Mouse (Mus musculus) lung, adult 18-20 months (tissue): Measurements from ENCODE around the gene Fanca.
"Not testable (repeated sequence)": the region's sequence is repeated elsewhere in the genome, so short reads cannot be mapped to it uniquely, and the experiment has no call there.

Experiments used
- DNase-seq, 2 experiments: peaks; one replicate each; pipeline ENCODE4 v3.0.0; 2022; ENCODE audit warnings: mixed read lengths in 2 of 2

The Fanca gene

DNA sequence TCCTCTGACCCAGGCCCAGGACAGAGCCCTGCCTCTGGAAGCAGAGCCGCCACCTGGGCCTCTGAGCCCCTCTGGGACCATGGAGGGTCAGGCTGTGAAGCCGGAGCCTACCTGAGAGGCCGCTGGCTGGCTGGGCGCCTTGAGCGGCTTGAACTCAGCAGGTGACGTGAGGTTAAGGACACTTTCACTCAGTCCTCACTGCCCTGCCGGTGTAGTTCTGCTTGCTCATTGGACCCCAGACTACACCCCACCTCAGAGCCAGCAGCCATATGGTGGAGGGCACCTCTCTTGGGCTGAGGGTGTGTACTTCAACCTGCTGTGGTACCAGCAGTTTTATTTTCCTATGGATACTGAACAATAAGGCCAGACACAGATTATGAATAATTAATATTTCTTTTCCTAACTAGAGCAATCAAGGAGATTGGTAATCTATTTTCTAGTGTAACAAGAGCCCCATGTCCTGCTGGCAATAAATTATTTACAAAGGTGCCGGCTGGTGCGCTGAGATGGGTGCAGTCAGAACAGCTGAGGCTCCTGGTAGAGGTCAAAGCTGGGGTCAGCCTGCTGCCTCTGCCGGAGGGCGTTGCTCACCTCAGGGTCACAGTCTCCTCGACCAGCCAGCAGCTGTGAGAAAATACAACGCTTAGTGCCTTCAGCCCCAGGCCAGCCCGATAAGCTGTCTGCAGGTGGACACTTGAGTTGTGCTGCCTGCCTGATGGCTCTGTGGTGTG is 50.3 kb downstream of the Fanca start:
- DNase-seq: no peak

DNA sequence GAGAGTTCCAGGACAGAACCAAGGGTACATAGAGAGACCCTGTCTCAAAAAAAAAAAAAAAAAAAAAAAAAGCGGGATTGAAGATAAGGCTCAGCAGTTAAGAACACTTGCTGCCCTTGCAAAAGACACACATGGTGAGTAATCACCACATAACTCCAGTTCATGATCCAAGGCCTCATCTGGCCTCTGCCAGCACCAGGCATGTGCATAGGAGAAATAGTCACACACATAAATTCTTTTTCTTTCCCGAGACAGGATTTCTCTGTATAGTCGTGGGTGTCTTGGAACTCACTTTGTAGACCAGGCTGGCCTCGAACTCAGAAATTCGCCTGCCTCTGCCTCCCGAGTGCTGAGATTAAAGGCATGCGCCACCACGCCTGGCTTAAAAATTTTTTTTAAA is 60.8 kb downstream of the Fanca start:
- DNase-seq: not testable (repeated sequence)

DNA sequence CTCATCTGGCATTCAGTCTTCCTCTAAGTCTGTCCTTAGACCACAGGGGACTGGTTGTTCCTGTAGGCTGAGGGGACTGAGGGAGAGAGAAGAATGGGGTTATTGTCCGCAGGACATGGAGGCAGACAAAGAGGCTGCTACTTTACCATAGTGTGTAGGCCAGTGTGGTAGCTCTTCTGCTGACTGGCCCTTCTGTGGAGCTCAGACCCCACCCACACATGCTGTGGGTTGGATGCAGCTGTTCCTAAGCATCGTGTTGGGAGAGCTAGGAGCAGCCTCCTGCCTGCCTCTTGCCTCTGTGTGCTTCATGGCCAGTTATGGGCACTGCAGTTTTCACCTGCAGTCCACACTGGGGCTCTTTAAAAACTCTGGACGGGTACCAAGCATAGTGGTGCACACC is 61.3 kb downstream of the Fanca start:
- no peak for DNase-seq

DNA sequence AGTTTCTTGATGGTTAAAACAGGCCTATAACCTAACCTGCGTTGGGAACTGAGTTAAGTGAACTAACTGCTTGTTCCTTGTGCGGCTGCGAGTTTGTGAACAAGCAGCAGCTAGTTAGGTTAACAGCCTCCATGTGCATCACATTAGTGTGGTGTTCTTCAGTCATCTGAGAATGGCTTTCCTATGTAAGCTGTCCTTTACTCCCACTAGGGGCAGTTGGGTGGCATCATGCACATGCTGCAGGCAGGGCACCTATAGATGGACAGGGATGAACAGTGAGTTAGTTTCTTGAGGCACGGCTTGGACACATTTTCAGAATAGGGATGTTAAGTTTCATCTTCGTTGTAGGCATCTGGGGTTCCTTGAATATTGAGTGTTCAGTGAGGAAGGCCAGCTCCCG is 63.2 kb downstream of the Fanca start:
- DNase-seq: no peak

DNA sequence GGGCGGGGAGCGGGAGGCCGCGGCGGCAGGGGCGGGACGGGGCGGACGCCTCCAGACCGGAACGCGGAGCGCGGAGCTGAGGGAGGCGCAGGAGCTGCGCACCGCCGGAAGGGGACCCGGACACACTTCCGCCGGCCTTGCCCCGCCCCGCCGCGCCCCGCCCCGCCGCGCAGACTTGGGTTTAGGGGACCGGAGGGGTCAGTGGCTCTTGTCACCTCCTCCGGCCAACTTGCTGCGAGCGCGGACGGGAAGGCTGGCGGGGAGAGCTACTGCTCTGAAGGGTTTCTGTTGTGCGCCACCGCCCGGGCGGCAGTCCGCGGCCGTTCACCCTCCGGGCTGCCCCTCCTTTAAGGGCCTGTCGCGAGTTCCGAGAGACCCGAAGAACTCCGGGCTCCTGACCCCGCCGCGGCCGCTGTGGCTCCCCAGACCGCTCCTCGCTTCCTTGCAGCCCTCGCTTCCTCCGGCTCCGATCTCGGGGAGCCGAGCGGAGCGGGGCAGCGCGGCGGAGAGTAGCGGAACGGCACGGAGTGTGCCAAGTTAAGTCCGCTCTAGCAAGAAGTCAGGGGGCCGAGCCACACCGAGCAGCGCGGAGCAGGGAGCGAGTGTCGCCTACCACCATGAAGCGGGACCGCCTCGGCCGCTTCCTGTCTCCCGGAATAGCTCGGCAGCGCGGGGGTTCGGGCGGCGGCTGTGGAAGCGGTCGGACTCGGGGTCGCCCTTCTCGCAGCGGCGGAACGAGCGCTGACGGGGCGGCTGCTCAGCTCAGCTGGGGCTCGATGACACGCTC is 64.1 kb downstream of the Fanca start, which contains the start of the genes Zfp276 and Vps9d1:
Zfp276 (plus strand) TSS at position 97 of the 787 bp plus-strand sequence.
Vps9d1 (minus strand) TSS at position 250 of the 787 bp plus-strand sequence.
- DNase-seq: peak; percentile 82 to 84

DNA sequence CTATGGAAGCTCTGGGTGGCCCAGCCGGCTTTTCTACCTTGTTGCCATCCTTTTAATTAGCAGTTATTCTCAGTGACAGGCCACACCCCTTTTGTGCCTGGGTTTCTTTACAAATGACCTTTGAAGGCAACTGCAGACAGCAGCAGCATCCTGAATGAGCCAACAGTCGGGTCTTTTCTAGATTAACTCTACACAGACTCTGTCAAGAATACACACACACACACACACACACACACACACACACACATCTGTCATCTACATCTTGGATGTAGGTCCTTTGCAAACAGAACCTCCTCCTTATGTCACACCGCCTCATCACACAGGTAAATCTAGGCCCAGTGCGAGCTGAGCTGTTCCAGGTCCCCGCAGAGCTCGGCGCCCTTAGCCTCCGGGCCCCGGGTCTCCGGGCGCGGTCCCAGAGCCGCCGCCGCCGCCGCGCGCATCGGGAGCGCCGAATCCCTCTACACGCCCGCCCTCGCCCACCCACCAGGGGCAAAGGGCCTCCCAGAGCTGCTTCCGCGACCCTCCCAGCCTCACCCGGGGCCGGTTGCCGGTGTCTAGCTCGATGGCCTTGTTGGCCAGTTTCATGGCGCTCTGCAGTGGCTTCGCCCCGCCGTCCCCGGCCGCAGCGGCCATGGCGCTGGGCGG is 64.8 kb downstream of the Fanca start:
- peak in 1 of 2 experiments; percentile 25 for DNase-seq

DNA sequence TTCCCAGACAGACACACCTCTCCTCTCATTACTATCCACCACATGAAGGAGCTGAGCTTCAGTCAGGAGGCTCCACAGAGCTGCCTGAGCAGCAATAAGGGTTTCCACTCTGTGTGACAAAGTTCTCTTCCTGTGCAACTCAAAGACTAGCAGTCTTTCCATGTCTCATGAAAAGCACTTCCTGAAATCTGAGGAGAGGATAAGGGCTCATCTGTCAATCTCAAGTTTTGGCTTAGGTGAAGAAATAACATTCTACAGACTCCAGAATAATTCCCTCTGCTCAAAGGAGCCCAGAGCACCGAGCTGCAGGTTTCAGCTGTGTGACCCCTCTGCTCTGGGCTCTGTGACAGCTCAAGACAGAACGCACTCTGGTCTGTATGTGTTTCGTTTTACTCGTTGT is 65.5 kb downstream of the Fanca start:
- no peak for DNase-seq

DNA sequence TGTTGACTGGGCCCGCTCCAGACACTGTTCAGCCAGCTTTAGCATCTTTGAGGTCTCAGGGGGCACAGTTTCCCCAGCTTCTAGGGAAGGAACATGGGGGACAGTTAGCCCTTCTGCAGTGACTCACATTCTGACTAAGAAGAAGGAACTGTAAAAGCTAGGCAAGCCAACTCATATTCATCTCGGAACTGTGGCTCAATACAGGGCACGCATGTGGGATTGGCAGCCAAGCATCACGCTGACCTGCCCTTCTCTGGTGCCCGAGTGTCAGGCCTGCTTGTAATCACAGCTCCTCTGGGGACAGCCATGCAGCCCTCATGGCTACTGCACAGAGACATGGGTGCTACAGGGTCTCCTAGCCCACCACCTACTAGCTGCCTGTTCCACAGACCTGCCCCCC is 67.4 kb downstream of the Fanca start:
- no peak for DNase-seq

DNA sequence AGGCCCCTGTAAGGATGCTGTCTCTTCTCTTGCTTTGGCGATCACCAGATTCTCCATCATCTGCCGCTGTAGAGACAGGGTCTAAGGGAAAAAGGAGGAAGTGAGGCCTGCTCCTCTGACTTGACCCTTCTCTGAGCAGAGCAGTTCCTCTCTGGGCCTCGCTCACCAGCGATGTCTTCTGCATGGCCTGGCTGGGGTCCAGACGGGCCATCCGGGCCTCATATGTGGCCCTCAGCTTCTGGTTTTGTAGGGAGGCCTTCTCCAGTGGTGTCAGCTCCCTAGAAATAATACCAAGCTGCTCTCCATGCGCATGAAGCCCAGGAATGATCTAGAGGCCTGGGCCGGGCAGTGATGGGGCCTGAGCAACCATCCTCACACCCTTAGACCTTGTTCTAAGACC is 69.8 kb downstream of the Fanca start:
- no peak for DNase-seq

DNA sequence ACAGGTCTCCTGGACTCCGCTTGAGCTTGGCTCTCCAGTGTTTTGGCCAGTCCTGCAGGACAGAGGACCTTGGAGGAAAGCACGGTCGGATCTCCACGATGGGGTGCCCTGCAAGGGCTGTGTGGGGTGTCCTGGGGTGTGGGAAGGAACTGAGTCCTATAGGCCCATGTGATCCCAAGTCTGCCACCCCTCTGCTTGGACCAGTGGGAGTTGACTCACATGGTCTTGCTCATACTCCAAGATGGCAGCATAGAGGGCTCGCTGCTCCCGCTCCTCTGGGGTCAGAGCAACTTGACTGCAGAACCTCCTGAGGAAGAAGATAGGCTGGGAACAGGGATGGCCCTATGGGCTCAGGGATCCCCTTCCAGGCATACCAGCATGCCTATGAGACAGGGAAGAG is 70.6 kb downstream of the Fanca start:
- DNase-seq: no peak

DNA sequence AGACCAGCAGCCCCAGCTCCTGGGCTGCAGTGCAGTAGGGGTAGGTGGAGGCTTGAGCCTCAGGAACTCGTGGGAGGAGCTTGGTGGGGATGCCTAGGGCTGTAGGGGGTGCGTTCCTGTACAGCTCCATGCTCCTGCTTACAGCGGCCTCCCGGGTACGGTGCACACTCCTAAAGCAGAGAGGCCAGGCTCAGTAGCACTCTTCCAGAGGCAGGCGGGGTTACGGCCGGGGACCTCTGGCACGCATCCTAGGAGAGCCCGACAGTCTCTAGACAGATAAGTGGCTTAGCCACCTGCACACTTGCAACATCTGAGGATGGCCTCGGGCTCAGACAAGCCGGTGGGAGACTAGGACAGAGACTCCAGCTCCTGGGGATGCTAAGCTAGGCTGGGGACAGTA is 72.8 kb downstream of the Fanca start:
- DNase-seq: no peak

DNA sequence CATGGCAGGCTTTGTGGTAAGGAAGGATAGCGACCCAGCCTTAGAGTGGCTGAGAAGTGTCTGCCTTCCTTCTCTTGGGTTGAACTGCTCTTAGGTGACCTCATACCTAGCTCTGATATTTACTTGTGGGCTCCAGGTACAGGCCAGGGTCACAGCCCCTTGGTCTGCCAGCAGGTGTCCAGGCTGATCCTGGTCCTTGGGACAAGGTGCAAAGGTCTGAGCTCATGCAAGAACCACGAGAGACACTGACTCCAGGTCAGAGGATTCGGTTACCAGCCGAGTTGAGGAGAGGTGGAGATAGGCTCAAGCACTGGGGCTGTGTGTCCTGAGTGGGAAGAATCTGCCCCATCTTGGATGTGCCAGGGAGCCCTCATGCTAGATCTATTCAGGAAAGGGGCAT is 74.0 kb downstream of the Fanca start:
- no peak for DNase-seq

DNA sequence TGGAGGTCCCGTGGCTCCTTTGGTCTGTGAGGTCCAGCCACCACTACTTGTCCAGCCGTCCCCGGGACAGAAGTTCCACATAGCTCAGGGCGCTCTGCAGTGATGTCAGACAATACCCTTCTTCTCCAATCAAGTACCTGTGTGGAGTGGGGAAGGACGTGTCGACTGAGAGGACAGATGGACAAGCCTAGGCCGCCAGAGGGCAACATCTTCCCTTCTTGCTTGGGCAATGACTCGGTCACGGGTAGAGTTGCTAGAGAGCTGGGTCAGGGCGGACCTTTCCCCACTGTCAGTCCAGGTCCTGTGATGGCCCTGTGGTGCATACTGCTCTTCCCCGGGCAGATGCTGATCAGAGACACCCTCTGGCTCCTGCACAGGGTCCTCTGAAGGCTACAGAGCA is 75.3 kb downstream of the Fanca start:
- no peak for DNase-seq

DNA sequence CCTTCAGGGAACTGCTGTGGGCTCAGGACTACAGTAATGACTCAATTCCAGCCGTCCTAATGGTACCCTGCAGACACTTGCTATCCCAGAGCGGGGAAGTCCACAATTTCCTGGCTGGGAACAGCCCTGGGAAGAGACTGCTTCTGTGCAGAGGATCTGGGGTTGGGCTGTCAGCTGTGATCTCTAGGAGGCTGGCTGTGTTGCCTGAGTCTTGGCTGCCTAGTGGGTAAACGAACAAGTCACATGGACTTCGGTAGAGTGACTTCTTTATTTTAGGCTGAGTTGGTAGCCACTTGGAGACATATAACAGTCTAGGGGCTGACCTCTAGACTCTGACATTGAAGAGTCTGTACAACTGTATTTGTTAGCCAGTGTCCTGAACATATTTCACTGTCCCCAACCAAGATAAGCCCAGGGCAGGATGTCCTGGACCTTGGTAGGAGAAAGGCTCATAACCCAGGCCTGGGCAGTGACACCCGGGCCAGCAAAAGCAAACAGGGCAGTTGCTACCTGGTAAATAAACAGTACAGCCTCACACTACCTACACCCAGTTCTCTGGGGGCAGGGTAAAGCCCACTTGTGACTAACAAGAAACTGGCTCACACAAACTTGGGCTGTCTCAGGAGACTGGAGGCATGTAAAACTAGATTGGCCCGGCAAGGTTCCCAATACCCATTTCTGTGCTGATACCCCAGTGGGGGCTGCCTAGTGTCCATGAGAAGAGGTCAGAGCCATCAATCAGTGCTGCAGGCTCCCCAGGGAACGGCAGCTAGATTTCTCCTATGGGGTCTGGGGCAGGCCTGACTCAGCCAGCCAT is 76.1 kb downstream of the Fanca start:
- no peak for DNase-seq

DNA sequence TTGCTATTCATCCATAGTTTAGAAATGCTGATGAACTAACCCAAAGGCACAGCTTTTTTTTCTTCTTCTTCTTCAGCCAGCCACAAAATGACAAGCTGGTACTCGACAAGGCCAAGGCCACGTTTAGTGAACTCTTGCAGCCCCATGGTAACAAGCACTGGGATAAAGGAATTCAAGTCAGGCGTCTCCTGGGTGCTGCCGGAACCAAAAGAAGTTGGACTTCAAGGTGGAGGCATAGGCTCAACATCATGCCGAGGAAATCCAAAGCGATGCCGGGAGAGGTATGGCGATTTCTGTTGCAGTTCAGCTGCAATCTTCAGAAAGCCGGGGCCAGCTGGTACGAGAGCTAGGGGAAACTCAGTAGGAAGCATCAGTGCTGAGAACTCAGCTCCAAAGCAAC is 79.0 kb downstream of the Fanca start:
- no peak for DNase-seq

DNA sequence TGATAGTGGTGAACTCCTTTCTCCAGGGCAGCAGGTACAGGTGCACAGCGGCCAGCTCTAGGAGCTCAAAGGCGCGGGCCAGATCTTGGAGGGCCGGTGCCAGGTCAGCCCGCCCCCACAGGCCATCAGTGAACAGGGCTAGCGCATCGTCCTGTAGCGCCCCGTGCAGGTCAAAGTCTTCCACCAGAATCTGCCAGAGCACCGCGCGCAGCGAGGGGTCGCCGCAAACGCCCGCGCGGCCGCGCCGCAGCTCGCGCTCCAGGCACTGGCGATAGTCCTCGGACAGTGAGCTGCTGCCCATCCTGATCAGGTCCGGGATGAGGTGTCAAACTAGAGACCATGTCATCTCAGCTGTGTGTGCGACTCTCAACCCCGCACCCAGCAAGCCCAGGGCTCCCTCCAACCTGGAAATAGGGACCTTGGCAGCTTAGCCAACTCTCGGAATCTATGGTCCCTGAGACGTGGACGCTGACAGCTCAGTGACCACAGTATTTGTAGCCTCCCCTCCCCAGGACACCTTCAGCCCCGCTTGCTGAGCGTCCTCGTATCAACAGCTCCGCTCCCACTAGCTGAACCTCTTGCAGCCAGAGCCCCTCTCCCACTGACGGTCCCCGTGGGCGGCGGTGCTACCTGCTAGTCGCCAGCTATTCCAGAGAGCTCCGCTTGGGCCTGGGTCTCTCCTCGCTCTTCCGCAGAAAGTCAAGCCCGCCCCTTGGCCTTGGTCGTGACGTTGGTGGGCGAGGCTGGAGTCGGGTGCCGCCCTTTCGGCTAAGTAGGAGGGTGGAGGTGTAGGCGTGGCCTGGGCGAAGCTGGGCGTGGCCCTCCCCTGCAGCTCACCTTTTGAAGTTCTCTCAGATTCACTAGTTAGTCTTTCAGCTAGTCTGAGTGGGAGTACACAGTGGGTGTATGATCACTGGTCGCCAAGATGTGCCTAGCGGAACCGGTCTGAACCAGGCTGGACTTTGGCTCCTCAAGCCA is 82.6 kb downstream of the Fanca start, which contains the start of gene Spata2l:
Spata2l (minus strand) TSS at position 714 of the 978 bp plus-strand sequence.
- DNase-seq: peak; percentile 89 to 90

DNA sequence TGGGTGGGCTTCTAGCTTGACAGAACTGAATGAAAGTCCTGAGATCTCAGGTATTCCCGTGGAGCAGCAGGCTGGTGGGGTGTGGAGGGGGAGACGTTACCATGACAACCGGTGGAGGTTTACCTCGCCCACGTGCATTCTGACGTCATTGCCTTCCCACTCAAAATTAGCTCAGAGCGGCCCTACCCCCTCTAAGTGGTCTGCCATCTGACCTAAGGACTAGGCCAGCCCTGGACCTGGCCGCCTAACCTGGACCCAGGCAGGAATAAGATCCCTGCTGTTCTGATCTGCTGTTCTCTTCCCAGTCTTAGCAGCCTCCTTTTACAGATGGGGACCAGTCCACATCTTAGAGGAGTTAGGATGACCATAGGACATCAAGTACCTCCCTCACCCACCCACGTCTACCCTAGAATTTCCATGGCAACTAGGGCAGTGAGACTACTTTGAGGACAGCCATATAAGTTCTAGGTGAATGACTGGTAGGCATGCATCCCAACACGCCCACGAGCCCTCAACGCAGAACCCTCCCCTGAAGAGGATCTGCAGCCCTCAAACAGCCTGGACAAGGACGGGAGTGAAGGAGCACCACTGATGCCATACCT is 83.4 kb downstream of the Fanca start:
- no peak for DNase-seq

DNA sequence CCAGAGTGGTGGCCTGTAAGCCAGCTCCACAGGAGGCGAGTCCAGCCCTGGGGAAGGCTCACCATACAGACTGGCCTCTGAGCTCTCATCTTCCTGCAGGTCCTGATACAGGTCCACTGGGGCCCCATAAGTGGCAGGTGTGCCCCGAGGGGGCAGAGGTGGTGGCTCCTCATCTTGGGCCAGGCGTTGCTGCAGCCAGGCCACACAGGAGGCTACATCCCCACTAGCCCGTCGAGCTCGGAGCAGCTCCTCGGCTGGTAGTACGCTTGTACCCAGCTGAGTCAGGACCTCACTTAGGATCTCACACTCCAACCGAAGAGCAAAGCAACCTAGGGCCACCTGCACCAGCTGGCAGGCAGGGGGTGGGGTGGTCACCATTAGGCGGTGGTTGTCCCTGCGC is 84.6 kb downstream of the Fanca start:
- no peak for DNase-seq

DNA sequence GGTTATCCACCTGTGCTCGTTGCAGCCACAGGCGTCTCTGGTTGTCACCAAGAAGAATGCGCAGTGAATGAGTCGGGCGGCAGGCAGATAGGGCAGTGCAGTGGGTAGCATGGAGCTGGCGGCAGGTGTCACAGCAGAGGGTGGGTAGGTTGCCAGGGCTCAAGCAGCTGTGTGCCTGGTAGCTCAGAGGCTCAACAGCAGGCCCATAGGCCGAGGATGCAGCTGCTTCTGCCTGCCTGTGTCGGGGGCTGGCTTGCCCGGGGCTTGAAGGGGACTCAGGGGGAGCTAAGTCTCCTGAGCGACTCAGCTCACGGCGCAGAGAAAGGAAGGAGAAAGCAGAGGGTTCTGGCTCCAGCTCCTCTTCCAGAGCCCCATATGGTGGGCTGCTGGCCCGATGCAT is 85.1 kb downstream of the Fanca start:
- no peak for DNase-seq

DNA sequence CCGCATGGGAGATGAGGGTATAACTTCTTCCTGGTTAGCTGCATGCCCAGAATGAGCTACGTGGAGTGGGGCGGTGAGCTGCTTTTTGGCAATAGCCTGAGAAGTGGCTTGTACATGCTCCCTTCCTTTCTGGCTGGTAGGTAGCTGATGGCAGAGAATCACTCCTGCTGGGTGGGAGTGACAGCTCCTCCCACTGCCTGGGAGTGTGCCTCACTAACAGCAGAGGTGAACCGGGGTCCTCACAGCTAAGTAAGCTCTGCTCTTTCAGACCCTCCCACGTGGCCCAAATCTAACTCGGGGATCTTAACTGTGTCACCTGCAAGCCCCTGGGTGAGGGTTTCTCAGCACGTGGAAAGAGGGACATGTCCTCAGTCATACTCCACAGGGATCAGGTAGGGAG is 85.8 kb downstream of the Fanca start:
- DNase-seq: no peak

DNA sequence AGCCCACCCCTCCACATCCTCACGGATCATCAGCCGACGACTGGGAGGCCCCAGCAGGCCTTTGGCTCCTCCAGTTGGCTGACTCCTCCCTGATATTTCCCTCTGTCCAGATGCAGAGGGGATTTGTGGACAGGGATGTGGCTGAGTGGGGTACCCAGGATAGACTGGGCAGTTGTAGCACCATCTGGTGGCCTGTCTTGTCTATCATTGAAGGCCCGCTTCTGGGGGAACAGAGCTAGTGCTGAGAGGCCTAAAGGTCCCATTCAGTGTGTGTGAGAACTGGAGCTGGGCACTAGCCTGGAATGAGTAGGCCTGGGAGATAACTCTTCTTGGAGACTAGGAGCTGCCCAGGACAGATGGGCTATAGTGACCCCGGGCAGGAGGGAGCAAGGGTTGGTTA is 86.6 kb downstream of the Fanca start:
- DNase-seq: no peak
